Mouse (Mus musculus) bone marrow, adult 2 months (tissue): ENCODE results near the gene Sars.
A peak's percentile ranks its signal among the peaks of the same experiment; 100 is the strongest.

Experiments
- CTCF ChIP-seq: fragments of 200-500 bp; IDR thresholded peaks from 2 replicates; pipeline ENCODE4 v1.5.1; 2011; ENCODE audit warnings: low read length, control low read depth; ENCODE audit not compliant: control insufficient read depth, insufficient read depth
- POLR2A ChIP-seq: fragments of 200-500 bp; IDR thresholded peaks from 2 replicates; pipeline ENCODE4 v1.6.1; 2011; ENCODE audit warnings: low read depth, mild to moderate bottlenecking, control low read depth, low read length, borderline replicate concordance; ENCODE audit not compliant: control insufficient read depth

DNA sequence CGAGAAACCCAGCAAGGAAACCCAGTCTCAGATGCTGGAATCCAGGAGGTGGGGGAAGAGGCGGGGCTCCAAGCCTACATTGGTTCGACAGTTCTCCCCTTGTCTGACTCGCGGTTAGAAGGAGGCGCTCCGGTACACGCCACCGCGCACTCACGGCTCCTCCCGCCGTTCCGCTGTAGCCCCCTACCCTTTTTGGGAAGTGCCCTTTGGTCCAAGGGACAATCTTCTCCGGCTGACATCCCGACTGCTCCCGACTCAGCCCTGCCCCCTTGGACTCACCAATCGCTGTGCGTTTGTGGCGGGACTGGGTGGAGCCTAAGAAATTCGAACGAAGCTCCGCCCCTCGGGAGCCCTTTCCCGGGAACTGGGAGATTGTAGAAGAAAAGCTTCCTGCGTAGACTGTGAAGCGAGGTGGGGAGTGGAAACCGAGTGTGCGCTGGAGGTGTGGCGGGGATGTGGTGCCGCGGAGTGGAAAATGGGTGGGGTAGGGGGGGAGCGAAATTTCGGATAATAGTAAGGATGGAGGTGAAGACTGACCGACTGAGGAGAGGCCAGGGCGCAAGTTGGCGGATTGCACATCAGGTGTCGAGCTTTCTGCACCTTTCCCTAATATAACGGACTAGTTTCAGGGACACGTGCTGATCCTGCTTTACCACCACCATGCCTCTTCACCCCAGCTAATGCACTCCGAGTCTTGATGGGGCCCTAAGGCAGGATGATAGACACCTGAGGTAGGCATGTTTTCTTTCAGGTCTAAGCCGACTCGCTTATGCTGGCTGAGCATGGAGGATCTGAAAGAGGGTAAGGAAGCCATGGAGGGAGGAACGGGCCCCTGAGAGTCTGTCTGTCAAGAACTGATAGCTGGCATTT lies 61.3 kb downstream of the Sars start, which contains the start of gene Psrc1:
- TF ChIP-seq CTCF (no peak), POLR2A (peak; percentile 13; the same call in 1 of the 2 replicates)
